Mouse (Mus musculus): Measurements from ENCODE around the gene Lama5.

The Lama5 gene

DNA sequence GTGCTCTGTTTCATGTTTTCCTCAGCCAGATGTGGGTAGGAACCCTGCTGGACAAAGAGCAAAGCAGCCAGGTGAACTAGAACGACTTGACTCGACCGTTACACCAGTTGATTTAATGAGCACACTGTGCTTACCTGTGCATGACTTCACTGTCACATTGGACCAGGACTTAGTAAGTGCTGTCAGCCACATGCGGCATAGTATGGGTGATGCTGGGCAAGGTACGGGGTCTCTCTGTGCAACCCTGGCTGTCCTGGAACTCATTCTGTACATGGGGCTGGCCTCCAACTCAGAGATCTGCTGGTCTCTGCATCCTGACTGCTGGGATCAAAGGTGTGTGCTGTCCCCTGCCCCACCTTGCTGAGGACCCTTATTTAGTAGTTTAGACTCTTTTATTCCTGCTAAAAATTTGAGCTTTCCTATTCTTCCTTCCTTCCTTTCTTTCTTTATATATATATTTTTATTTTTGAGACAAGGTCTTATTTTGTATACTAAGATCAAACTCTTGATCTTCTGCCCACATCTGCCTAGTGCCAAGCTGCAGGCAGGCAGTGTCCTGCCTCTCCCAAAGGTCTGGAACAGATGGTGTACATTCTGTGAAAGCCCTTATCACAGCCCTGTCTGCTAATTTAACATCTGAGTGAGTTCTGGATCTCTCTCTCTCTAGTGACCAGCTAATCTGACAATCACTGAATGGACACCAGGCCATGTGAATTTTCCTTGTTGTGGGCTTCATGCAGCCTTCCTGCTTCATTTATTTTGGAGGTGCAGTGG lies 29.0 kb upstream of the Lama5 start:
- DNase-seq (ENCODE audit: extremely low spot score), result no peak

DNA sequence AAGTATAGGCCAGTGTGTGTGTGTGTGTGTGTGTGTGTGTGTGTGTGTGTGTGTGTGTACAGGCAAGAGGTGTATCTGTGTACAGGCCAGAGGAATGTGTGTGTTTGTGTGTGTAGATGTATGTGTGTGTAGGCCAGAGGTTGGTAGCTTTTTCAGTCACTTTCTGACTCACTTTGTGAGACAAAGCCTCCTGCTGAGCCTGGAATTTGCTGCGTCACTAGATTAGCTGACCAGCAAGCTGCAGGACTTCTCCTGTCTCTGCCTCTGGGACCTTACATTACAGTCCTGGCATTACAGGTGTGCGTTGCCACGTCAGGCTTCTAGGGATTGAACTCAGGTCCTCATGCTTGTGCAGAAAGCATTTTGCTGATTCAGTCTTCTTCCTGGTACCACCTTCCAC lies 26.2 kb upstream of the Lama5 start:
- DNase-seq (ENCODE audit: extremely low spot score), result no peak

DNA sequence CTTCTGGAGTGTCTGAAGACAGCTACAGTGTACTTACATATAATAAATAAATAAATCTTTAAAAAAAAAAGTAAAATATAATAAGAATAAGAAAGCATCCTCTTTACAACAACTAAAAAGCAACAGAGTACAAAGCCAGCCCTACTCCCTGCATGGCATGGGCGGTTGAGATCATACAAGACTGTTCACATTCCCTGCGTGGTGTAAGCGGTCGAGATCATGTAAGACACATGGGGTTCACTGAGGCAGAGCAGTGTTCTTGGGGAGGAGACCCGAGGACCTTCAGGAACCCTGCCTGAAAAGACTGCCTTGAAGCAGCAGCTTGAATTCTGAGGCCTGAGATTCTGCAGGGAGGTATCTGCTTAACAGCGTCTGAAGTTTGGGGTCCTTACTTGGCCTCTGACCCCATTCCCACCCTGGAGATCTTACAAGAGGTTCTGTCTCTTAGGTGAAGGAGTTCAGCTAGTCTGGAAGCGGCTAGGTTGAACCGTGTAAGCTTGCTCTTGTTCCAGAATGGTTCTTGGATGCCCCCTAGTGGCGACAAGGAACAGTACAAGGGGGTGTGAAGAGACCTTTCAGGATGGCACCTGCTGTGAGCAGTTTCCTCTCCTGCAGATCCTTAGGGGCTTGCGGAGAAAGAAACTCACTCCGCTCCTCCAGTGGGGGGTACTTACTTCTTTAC lies 25.4 kb upstream of the Lama5 start:
- DNase-seq (ENCODE audit: extremely low spot score), result peak; percentile 82

DNA sequence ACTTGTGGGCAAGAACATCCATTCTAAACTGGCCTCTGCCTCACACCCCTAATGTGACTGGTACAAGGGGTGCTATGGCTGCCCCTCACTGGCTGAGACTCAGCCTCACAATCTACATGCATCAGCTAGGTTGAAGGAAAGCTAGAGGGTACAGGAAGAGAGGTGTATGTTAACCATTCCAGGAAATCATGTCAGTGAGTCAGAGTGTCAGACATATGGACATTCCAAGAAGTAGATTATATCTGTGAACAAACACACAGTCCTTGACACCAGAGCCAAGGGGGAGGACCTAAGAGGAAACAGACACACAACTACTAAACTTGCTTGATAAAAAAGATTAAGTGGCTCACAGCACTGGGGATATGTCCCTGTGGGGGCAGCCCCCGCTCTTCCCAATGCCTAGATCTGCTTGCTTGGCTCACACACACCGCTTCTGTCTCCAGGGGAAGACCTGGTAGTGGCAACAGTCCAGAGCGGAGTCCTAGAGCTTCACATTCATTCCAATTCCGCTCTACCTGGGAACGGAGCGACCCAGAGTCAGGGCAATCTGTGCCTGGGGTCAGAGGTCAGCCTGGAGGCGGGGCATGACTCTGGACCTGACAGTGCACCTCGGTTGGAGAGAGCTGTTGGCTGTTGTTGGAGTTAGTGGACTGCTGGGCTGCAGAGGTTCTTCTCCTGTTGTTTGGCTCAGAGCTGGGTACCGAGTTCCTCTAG lies 23.4 kb upstream of the Lama5 start:
- no peak for DNase-seq (ENCODE audit: extremely low spot score)

DNA sequence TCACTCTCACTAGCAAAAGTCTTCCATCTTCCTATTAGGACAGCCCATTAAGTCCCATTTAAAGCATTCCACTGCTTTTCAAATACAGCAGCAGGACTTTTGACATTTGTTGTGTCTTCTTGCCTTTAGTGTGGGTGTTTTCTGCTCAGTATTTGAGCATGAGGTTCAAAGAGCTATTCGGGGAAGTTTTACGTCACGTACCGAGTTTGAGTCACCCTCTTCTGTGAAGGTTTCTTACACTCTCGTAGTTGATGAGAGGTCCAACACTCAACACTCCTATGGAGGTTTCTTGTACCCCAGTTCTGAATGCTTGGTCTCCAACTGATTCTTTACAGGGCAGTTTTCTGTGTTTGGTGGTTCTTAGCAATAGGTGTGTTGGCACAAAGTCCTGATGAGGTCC lies 22.3 kb upstream of the Lama5 start:
- no peak for DNase-seq (ENCODE audit: extremely low spot score)

DNA sequence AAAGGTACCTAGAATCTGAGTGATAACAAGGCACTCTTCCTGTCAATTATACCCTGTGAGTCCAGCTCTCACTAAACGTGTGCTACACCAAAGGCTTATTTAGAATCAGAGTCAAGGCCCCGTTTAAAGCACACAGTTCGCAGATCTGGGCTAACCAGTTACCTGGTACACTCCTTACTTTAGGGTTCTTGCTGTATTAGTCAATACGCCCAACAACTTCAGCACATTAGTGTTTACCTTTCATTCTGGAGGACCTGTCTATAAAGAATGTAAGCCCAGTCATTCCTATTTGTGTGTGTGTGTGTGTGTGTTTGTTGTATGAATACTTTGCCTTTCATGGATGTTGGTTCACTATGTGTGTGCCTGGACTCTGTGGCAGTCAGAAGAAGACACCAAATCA lies 17.4 kb upstream of the Lama5 start:
- no peak for DNase-seq (ENCODE audit: extremely low spot score)

DNA sequence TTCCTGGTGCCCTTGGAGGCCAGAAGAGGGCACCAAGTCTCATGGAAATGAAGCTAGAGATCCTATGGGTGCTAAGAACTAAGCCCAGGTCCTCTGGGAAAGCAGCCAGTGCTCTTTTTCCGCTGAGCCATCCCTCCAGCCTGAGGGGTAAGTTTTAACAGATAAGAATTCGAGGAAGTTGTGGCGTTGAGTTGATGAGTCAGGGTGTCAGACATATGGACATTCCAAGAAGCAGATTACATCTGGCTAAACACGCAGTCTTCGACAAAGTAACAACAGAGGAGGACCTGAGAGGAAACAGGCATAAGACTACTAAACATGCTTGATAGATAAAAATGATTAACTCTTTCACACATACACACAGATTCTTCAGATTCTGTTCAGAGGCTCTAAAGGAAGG lies 12.9 kb upstream of the Lama5 start:
- DNase-seq (ENCODE audit: extremely low spot score), result no peak

DNA sequence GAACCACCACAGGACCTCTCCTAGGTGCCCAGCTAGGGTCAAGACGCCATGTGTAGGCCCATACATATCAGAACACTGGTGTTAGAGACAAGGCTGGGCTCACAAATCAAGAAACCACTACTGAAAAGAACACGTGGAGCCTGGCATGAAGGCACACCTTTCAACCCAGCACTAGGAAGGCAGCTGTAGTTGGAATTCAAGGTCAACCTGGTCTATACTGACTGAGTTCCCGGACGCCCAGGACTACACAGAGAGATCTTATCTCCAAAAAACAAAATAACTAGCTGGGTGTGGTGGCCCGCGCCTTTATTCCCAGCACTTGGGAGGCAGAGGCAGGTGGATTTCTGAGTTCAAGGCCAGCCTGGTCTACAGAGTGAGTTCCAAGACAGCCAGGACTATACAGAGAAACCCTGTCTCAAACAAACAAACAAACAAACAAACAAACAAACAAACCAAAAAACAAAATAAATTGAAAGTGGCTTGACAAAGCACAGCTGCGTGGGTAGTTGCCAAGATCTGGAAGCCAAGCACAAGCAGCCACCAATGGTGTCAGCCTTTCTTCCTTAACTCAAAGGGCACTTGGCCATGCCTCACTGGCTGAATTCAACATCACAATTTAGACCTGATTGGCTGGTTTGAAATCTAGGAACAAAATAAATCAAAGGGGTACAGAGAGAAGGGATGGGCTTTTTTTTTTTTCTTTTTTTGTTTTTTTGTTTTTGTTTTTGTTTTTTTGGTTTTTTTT lies 12.1 kb upstream of the Lama5 start:
- DNase-seq (ENCODE audit: extremely low spot score), result no peak

DNA sequence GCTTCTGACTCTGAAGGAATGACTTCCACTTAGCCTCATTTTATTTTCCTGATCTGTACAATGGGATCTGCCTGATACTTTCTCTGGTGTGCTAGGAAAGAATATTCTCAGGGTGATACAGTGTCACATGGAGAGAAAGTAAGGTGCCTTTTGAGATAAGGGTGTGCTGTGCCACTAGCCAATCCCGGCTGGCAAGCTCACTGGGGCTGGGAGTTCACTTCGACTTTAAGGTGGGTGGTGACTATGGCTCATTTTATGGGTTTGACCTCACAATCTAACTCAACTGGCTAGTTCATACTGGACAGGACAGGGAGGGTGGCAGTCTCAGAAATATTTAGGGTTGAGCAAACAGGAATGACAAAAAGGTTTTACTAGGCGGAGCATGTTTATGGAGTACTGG lies 11.3 kb upstream of the Lama5 start:
- no peak for DNase-seq (ENCODE audit: extremely low spot score)

DNA sequence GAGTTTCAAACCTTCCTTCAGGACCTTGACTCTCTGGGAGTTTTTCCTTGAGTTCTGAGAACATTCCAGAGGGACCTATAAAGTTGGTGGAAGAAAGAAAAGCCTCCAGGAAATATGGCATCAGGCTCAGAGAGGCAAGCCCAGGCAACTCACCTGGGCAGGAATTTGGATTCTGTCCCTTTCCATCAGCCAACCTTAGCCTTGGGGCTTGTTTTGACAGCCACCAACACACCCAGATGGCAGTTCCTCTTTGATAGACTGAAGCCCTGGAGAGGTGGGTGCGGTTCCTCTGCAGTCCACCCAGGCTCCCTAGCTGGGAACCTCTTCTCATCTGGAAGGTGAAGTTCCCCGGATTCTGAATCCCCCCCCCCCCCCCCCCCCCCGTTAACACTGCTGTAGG lies 10.8 kb upstream of the Lama5 start:
- no peak for DNase-seq (ENCODE audit: extremely low spot score)

DNA sequence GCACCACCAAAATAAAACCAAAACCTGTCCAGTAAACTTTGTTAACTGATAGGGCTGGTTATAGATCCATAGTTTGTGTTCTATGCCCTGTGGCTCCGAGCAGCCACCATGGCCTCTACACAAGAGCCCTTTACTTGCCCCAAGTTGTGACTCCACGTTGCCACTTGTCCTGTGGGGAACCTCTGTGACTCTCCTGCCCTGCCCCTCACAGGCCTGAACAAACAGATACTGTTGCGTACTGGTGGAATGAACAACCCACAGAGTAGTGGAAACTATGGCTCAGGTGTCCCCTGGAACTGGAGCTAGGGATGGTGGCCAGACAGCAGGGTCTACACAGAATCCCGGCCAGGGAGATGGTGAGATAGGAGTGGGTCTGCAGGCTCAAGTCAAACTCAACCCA lies 10.1 kb upstream of the Lama5 start:
- no peak for DNase-seq (ENCODE audit: extremely low spot score)

DNA sequence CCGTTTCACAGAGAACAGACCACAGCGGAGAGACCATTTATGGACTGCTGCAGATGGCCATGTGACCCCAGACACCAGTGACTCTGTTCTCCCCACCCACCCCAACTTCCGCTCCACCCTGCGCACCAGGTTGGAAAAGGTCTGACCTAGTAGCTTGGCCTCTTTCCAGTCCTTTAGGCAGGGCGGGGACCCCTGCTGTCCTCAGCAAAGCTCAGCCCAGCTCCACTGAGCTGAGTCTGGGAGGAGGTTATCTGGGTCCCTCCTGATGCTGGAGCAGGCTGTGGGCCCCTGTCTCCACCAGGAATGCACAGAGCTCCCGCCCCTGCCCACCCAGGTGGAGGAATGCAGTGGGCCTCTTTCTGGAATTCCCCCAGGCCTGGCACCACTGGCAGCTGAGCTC lies 9.3 kb upstream of the Lama5 start:
- no peak for DNase-seq (ENCODE audit: extremely low spot score)

DNA sequence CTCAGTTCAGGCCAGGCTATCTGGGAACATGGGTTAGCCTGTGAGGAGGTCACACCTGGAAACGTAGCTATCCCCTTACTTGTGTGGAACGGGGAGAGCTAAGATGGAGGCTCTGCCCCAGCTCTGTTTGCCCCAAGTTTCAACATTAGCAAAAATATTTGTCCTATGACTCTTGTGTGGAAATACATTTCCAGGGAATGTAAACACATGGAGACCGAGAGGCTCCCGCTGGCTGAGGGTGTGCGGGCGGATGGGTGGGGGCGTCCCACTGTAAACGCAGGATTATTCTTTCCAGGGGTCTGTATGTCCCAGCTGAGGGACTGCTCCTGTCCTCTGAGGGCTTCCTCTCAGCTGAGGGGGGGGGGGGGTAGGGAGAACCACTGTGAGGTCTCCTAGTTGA lies 8.7 kb upstream of the Lama5 start:
- no peak for DNase-seq (ENCODE audit: extremely low spot score)

DNA sequence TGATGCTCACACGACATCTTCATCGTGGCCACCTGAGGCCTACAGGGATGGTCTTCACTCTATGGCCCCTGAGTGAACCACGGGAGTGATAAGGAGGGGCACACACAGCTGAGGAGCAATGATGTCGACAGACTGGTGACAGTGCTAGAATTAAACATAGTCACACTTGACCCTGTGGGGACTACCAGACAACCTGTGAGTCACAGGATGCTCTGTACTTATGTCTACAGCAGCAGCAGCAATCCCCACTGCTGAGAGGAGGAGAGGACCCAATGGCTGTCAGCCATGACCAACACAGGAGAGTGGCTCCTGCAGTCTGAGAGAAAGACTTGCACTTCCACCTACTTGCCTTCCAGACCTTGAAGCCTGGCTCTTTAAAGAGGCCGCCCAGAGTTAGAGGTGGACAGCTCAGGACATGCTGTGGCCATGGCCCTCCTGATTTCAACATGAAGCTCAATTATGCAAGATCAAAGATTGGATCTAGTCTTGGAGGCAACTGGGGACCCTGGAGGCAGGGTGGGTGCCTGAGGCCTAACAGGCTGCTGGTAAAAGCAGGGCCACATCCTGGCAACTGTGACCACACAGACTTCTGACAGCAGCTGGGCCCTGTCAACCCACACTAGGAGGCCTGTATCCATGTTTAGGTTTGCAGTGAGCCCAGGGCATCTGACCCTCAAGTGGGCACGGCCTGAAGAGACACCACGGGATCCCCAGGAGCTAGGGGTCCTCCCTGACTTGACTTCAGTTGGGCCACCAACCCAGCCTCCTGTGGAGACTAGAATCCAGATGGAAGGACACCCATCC lies 7.6 kb upstream of the Lama5 start:
- DNase-seq (ENCODE audit: extremely low spot score), result no peak

DNA sequence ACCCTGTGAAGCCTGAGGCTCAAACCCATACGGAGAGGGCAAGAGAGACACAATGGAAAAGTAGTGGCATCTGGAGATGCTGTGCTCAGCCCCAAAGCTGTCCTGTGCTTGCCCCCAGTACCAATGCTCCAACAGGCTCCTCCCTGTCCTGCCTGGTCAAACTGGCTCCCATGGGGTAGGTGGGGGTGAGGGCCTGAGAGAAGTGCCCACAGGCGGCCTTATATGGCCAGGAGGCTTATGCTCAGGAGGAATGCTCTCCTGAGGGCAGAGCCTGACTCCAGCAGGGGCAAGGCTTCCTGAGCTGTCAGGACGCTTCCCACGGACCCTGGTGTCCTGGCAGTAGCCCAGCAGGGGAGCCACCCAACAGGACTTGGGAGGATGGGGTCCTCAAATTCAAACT lies 4.8 kb upstream of the Lama5 start:
- no peak for DNase-seq (ENCODE audit: extremely low spot score)

DNA sequence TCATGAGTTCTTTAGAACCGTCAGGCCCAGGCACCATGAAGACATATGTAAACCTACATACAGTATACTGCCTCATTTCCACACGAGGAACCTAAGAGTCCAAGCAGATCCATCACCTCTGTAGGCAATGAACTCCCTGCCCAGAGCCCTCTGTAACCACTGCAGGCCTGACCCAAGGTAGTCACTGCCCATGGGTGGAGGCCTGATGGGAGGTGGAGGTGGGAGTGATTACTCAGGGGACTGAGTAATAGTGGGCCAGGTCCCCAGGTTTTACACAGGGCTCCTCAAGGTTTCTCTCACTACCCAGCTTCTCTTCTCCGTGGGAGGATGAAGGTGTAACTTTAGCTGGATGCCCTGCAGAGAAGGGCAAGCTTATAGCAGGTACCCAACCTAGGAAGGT lies 3.5 kb upstream of the Lama5 start:
- DNase-seq (ENCODE audit: extremely low spot score), result no peak

DNA sequence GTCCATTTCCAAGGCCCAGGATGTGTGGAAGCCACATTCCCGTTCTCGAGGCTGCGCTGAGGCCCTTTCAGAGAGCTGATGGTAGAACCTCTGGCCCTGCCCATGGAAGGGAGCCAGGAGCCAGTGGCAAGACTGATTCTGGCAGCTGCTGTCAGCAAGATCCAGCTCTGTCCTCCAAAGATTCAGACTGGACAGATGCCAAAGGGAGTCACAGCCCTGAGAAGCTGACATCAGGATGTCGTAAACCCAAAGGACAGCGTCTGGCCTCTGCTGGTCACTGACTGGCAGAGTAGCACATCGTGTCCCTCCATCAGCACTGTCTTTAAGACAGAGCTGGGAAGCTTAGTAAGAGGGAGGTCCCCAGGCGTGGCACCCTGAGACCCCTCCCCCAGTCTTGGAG lies 2.9 kb upstream of the Lama5 start:
- DNase-seq (ENCODE audit: extremely low spot score), result no peak

DNA sequence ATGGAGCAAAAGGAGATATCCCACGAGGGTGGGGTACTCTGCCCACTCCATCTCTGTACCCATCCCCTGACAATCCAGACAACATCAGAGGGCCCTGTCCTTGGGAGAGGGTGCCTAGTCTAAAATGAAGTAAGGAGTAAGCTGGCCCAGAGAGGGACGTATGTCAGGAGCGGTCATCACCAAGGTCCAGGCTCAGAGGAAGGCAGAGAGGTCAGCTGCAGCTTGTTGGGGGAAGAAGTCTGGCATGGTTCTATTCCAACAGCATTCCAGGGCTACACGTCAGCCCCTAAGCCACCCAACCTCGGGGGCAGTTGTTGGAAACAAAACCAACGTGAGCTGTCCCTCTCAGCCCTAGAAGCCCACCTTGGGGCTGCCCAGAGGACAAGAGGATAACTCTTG lies 2.4 kb upstream of the Lama5 start:
- DNase-seq (ENCODE audit: extremely low spot score), result no peak

DNA sequence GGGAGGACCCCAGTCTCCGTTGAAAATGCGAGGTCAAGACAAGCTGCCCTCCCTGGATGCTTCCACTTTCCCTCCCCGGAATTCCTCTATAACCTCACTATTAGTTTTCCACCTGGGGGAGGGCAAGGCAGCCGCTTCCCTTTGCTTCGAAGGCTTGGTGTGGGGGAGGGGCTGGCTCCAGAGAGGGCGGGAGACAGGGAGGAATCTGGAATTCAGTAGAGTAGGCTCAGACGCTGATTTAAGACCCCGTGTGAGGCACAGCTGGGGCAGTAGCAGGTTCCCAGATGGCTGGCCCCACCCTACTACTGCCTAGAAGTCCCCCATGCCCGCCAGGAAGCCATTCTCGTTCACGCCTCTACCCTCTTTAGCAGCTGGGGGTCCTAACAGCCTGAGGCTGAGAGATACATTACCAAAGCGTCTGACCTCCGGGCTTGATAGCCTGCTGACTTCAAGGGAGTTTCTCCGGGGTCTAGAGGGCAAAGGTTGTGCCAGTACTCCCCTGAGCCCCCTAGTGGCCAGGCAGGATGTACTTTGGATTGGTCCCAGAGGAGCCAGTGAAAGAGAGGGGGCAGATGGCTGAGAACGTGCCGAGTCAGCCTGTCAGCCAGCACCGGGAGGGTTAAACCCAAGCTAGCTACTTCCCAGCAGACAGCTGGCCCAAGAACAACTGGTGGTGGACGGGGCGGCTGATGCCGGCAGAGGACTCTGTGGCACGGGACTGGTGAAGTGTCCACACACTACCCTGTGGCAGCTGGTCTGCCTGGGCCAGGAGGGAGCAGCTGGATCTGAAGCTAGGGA lies 1.8 kb upstream of the Lama5 start:
- peak; percentile 90 for DNase-seq (ENCODE audit: extremely low spot score)

DNA sequence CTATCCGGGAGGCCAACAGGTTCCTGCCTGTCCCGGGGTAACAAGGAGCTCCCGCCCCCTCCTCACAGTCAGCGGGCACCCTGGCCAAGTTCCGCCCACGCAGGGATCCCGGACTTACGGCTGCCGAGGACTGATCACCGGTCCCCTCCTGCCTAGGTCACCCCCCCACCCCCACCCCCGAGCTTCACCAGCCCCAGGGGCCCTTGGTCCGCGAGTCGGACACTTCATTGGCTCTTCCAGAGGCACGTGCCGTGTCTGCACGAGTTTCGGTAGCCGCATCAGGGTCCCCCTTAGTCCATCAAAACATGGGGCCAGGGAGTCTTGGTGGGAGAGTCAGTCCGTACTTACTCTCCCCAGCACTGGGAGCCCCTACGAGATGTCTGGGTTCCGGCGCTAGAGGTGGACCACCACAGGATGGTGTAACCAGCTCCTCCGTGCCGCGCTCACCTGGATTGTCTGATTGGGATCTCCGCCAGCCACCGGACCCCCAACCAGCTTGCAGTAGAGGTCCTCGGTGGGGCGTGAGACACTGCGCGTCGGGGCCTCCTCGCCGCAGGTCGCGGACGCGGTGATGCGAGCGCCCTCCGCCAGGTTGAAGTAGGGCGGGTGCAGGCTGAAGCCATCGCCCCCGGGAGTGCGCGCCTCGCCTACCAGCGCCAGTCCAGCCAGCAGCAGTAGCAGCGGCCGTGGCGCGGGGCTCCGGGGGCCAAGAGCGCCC lies 456 bp downstream of the Lama5 start:
- peak; percentile 56 for DNase-seq (ENCODE audit: extremely low spot score)
